Mouse (Mus musculus): ENCODE measurements at regions not wholly inside any gene's neighbourhood (a gene's known extent, or its start where the extent isn't known, plus 50 kb on each side); places are given as distances from the start of the nearest gene placed in this dataset.

DNA sequence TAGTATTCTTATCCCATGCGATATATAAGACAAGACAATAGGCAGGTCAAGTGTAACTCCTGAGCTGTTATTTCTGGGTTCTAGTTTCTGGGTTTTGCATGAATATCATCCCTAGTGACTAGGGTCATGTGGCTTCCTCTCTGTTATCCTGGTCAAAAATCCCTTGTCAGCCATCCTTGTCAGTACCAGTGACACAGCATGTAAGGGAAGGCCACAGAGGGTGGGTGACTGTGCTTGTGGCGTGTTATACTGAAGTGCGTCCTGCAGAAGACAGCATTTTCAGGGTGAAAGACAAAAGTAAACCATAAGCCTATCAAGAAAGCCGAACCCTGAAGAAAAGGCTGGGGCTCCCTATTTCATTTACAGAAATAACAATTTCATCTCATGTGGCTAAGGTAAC is 50.7 kb upstream of the Echdc3 start:
- no peak overlapping the region for H3K4me2 ChIP-seq (replicated peaks)
- H3K27ac ChIP-seq = no peak overlapping the region
- H3K9me3 ChIP-seq = peaks cover 6% of the 10 kb centered on the region; the same call in 1 of the 2 replicates
- peaks cover 24% of the 10 kb centered on the region for H3K4me1 ChIP-seq
- 94% methylated on average over 4 of the region's 4 CpGs for WGBS
- H3K9ac ChIP-seq = no peak overlapping the region
- H3K36me3 ChIP-seq = no peaks in the 10 kb centered on the region
- no peak overlapping the region for H3K4me3 ChIP-seq
- no peak for ATAC-seq (ENCODE audit: low FRiP score, low read depth)
- H3K27me3 ChIP-seq = no peaks in the 10 kb centered on the region

DNA sequence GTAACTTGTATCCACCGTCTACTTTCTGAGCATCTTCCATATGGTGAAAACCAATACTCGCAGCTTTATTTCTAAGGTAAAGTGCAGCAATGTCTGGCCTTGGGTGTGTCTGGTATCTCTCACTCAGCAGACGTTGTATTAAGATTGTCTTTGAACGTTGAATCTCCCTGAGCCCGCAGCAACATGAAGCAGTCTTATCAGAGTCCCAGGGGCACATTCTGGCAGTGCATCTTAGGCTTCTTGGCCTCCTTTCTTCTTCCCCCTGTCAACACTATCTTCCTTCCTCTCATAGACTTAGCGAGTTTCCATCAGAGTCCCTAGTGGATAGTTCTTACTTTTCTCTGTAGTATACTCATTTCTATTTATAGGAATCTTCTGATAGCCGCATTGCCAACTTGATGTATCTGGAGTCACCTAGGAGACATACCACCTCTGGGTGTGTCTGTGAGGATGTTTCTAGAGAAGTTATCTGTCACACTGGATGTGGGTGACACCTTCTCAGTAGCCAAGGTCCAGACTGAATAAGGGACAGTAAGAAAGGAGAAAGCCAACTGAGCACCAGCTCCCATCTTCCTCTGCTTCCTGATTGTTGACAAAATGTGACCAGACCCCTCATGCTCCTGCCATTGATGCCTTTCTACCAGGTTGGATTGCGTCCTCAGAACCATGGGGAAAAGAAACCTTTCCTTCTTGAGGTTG is 51.4 kb upstream of the Echdc3 start:
- ATAC-seq (ENCODE audit: low FRiP score, low read depth) = no peak
- Histone ChIP-seq H3K4me1 (peaks cover 29% of the 10 kb centered on the region), H3K9ac (no peak overlapping the region)

DNA sequence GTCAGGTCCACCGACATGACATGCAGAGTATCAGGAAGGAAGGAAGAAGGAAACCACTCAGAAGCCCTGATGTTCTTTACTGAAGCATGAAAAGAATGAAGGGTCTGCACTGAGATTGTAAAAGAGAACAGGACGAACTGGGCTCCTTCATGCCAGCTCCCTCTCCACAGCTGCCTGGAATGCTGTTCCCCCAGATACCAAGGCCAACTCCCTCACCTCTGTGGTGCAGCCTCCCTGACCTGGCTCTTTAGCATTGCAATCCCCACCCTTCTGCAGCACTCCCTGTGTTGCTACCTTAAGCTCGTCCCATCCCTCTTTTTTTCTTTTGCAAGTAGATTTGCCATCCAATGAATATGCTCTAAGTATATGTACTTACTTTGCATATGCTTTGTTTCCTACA is 52.3 kb upstream of the Echdc3 start:
- Histone ChIP-seq H3K9ac (no peak overlapping the region), H3K27ac (no peak overlapping the region), H3K4me2 (replicated peaks) (no peak overlapping the region), H3K4me1 (peaks cover 34% of the 10 kb centered on the region), H3K36me3 (no peaks in the 10 kb centered on the region), H3K27me3 (no peaks in the 10 kb centered on the region), H3K9me3 (peaks cover 3% of the 10 kb centered on the region; the same call in 1 of the 2 replicates), H3K4me3 (no peak overlapping the region)
- ATAC-seq (ENCODE audit: low FRiP score, low read depth) = no peak
- WGBS = 60% methylated on average over 3 of the region's 3 CpGs

More for the DNA sequence above, 51.4 kb upstream of the Echdc3 start:
- WGBS = 85% methylated on average over 8 of the region's 8 CpGs
- no peaks in the 10 kb centered on the region for H3K27me3 ChIP-seq
- no peaks in the 10 kb centered on the region for H3K36me3 ChIP-seq
- H3K4me2 ChIP-seq (replicated peaks) = no peak overlapping the region
- H3K4me3 ChIP-seq = no peak overlapping the region
- H3K27ac ChIP-seq = no peak overlapping the region
- peaks cover 6% of the 10 kb centered on the region; the same call in 1 of the 2 replicates for H3K9me3 ChIP-seq

DNA sequence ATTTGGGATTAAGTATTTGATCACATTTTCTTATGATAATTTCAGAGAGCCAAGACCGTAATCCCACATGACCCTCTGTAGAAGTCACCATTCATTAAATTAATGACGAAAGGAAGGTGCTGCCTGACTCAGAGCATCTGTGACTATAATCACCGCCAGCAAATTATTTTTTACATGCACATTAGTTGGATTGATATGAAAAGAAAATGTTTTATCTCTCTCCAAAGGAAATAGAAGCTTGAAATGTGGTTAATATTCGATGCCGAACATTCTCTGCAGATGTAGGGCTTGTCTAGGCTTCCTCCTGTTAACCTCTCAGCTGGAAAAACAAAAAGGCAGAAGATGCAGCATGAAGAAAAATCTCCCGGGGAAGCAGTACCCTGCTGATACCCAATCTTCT is 54.2 kb upstream of the Echdc3 start:
- H3K36me3 ChIP-seq = no peaks in the 10 kb centered on the region
- H3K9ac ChIP-seq = no peak overlapping the region
- H3K4me2 ChIP-seq (replicated peaks) = no peak overlapping the region
- H3K27me3 ChIP-seq = no peaks in the 10 kb centered on the region
- peaks cover 26% of the 10 kb centered on the region for H3K4me1 ChIP-seq
- WGBS = 55% methylated on average over 6 of the region's 6 CpGs
- no peak overlapping the region for H3K27ac ChIP-seq
- H3K4me3 ChIP-seq = no peak overlapping the region
- no peak for ATAC-seq (ENCODE audit: low FRiP score, low read depth)
- no peaks in the 10 kb centered on the region for H3K9me3 ChIP-seq

DNA sequence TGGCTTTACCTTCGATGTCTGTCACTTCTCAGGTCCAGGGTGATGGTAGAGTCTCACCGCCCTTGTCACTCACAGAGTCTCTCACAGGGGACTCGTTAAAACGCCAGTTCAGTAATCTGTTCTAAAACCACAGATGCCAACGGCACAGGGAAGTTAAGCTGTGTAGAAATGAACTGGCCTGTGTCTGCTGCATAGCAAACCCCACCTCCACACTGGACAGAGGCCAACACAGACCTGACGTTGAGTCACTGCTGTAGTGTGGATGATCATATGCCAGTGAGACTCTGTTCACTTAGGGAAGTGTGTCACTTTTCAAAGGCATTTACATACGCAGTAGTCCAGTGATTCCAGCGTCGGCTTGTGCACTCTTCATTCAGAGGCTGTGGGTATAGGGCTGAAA is 54.7 kb upstream of the Echdc3 start:
- no peak overlapping the region for H3K27ac ChIP-seq
- 0 out of 2 replicates have a peak, but pooled peaks have one; percentile 46 for ATAC-seq (ENCODE audit: low FRiP score, low read depth)
- no peaks in the 10 kb centered on the region for H3K36me3 ChIP-seq
- 25% methylated on average over 9 of the region's 9 CpGs for WGBS
- no peaks in the 10 kb centered on the region for H3K9me3 ChIP-seq
- H3K4me1 ChIP-seq = peaks cover 26% of the 10 kb centered on the region
- H3K27me3 ChIP-seq = no peaks in the 10 kb centered on the region
- no peak overlapping the region for H3K9ac ChIP-seq
- H3K4me2 ChIP-seq (replicated peaks) = no peak overlapping the region
- H3K4me3 ChIP-seq = no peak overlapping the region

DNA sequence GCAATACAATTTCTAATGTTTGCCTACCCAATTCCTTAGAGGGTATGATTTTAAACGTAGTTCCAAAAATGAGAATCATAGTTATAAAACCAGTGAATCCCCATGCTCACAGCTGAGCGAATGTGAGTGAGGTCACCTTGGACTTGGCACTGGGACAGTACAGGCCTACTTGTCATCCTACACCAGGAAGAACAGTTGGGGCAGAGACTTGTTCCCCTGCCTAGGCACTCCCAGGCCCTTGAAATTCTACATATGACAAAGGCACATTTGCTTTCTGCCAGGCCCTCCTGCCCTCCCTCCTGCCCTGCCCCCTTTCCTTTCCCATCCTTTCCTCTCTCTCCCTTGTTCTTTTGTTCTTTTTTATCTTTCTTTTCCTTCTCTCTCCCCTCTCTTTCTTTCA is 50.0 kb upstream of the Usp6nl start:
- Histone ChIP-seq H3K4me2 (replicated peaks) (no peak overlapping the region), H3K27me3 (no peaks in the 10 kb centered on the region), H3K4me1 (peaks cover 32% of the 10 kb centered on the region), H3K9me3 (no peaks in the 10 kb centered on the region), H3K27ac (no peak overlapping the region), H3K36me3 (no peaks in the 10 kb centered on the region), H3K9ac (no peak overlapping the region), H3K4me3 (no peak overlapping the region)
- ATAC-seq (ENCODE audit: low FRiP score, low read depth) = no peak
- WGBS = 90% methylated on average over 2 of the region's 2 CpGs
